ENCODE assay signal across 31 mouse cellular contexts in genomic region chr10:95133057-95133456, GRCm38 (mm10).
"Had no signal": no experiment of that assay in that cellular context is flagged by ENCODE, and none has a peak within 500 bp of the region (broad histone marks: within the 10 kb centered on the region; RNA-seq: fewer than 3 reads in every experiment).

No protein-coding gene starts in this region.

- H3K4me2 ChIP-seq: limb, embryonic 12.5 days; limb, embryonic 13.5 days; limb, embryonic 15.5 days; liver, embryonic 11.5 days; liver, embryonic 12.5 days; liver, embryonic 13.5 days; liver, embryonic 15.5 days; lung, embryonic 14.5 days; lung, embryonic 15.5 days; midbrain, embryonic 11.5 days; midbrain, embryonic 12.5 days; midbrain, embryonic 13.5 days; midbrain, embryonic 15.5 days; neural tube, embryonic 12.5 days had no signal

- H3K4me1 ChIP-seq: limb, embryonic 10.5 days; limb, embryonic 12.5 days; limb, embryonic 13.5 days; limb, embryonic 15.5 days; liver, embryonic 12.5 days; liver, embryonic 13.5 days; liver, embryonic 15.5 days; lung, embryonic 15.5 days; midbrain, embryonic 10.5 days; midbrain, embryonic 12.5 days; midbrain, embryonic 13.5 days; midbrain, embryonic 15.5 days; neural tube, embryonic 12.5 days had no signal

- H3K36me3 ChIP-seq: limb, embryonic 10.5 days; limb, embryonic 12.5 days; limb, embryonic 13.5 days; limb, embryonic 15.5 days; liver, embryonic 12.5 days; liver, embryonic 13.5 days; liver, embryonic 15.5 days; lung, embryonic 15.5 days; midbrain, embryonic 10.5 days; midbrain, embryonic 12.5 days; midbrain, embryonic 13.5 days; midbrain, embryonic 15.5 days; neural tube, embryonic 12.5 days had no signal

- H3K9me3 ChIP-seq: limb, embryonic 10.5 days; limb, embryonic 12.5 days; limb, embryonic 13.5 days; limb, embryonic 15.5 days; liver, embryonic 12.5 days; liver, embryonic 13.5 days; liver, embryonic 15.5 days; lung, embryonic 15.5 days; megakaryocyte, embryonic 14.5 days; midbrain, embryonic 10.5 days; midbrain, embryonic 12.5 days; midbrain, embryonic 13.5 days; midbrain, embryonic 15.5 days; neural tube, embryonic 12.5 days had no signal

- H3K27me3 ChIP-seq: limb, embryonic 12.5 days; limb, embryonic 13.5 days; limb, embryonic 15.5 days; liver, embryonic 12.5 days; liver, embryonic 13.5 days; liver, embryonic 15.5 days; lung, embryonic 15.5 days; megakaryocyte, embryonic 14.5 days; midbrain, embryonic 12.5 days; midbrain, embryonic 13.5 days; midbrain, embryonic 15.5 days; neural tube, embryonic 12.5 days had no signal

- H3K27ac ChIP-seq: limb, embryonic 10.5 days; limb, embryonic 12.5 days; limb, embryonic 13.5 days; limb, embryonic 15.5 days; liver, embryonic 12.5 days; liver, embryonic 13.5 days; liver, embryonic 14.5 days; liver, embryonic 15.5 days; lung, embryonic 15.5 days; macrophage; midbrain, embryonic 10.5 days; midbrain, embryonic 12.5 days; midbrain, embryonic 13.5 days; midbrain, embryonic 15.5 days; neural tube, embryonic 12.5 days had no signal

- ATAC-seq: liver, embryonic 12.5 days; liver, postnatal 0 days; lung, postnatal 0 days; midbrain, embryonic 13.5 days; midbrain, embryonic 15.5 days; midbrain, embryonic 16.5 days had no signal

- H3K9ac ChIP-seq: limb, embryonic 12.5 days; limb, embryonic 13.5 days; limb, embryonic 15.5 days; liver, embryonic 12.5 days; liver, embryonic 13.5 days; liver, embryonic 14.5 days; liver, embryonic 15.5 days; liver, postnatal 0 days; lung, embryonic 14.5 days; lung, embryonic 15.5 days; midbrain, embryonic 12.5 days; midbrain, embryonic 13.5 days; midbrain, embryonic 15.5 days; neural tube, embryonic 12.5 days had no signal

- DNase-seq: left cerebral cortex, postnatal 4 days; liver; liver, embryonic 13.5 days; liver, postnatal 0 days; lung, adult 18-20 months; lung, adult 2 months; lung, embryonic 14.5 days; lung, postnatal 10 days; lung, postnatal 14 days; lung, postnatal 36 days; lung, postnatal 4 days; midbrain, embryonic 14.5 days had no signal

- H3K4me3 ChIP-seq: limb, embryonic 10.5 days; limb, embryonic 12.5 days; limb, embryonic 13.5 days; limb, embryonic 15.5 days; liver, embryonic 12.5 days; liver, embryonic 13.5 days; liver, embryonic 15.5 days; lung, embryonic 15.5 days; megakaryocyte, embryonic 14.5 days; midbrain, embryonic 10.5 days; midbrain, embryonic 12.5 days; midbrain, embryonic 13.5 days; midbrain, embryonic 15.5 days; neural tube, embryonic 12.5 days had no signal
